Mouse (Mus musculus) telencephalon, adult 2 months (tissue): ENCODE measurements around the gene Pigu.

Experiments used
- DNase-seq: peaks from one replicate; pipeline ENCODE4 v3.0.0-alpha.2; 2011; ENCODE audit warnings: low read depth, low spot score

The Pigu gene

DNA sequence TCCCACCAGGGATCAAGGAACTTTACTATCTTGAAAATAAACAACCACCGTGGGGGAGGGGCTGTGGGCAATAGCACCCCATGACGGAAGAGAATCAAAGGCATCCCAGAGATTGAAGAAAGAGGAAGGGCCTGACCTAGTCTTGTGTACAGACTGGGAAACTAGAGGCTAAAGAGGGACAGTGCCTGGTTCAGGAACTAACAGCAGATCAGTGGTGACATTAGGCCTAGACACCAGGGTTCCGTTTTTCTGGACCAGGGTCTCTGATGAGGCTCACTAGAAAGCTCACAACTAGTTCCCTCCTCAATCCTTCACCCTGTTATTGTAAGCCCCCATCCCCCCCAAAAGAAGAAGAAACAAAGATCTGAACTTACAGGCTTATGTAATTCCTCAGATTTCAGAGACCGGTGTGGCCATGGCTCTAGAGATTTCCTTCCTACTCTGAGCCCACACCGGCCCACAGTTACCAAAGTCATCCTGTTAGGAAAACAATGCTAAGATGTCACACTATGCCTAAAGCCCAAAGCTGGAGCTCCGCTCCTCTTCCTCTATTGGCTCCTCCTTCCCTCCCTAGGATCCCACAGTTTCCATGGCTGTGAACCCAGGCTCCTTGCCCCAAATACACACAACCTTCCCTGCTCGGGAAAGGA is 10.5 kb upstream of the Pigu start:
- DNase-seq = no peak

- DNase-seq = peak; percentile 44
Measured at GRCm38 (mm10) chr2:155357686-155358399, 613 bp upstream of the Pigu start.

GRCm38 (mm10) chr2:155354402-155354801 is 2.8 kb downstream of the Pigu start:
- DNase-seq = no peak

- no peak for DNase-seq
Measured at GRCm38 (mm10) chr2:155346670-155347069, 10.6 kb downstream of the Pigu start.

GRCm38 (mm10) chr2:155340166-155340565 is 17.1 kb downstream of the Pigu start:
- DNase-seq = no peak

- no peak for DNase-seq
Measured at GRCm38 (mm10) chr2:155336254-155336653, 21.0 kb downstream of the Pigu start.

GRCm38 (mm10) chr2:155335231-155335630 is 22.0 kb downstream of the Pigu start:
- DNase-seq = no peak

DNA sequence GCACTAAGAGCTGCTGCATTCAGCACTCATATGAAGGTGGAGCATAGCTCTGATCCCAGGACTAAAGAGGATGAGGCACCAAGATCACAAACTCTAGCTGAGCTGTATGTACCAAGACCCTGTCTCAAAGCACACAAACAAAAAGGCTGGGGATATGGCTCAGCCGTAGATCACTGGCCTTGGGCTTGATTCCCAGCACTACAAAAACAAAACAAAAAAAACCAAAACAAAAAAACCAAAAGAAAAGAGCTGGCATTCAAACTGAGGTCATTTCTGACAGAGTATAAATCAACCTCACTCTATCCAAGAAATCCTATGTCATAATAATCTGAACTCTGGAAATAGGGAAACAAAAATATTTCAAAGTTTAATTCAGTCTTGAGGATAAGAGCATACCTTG is 23.8 kb downstream of the Pigu start:
- DNase-seq = no peak

- no peak for DNase-seq
Measured at GRCm38 (mm10) chr2:155331351-155331750, 25.9 kb downstream of the Pigu start.

DNA sequence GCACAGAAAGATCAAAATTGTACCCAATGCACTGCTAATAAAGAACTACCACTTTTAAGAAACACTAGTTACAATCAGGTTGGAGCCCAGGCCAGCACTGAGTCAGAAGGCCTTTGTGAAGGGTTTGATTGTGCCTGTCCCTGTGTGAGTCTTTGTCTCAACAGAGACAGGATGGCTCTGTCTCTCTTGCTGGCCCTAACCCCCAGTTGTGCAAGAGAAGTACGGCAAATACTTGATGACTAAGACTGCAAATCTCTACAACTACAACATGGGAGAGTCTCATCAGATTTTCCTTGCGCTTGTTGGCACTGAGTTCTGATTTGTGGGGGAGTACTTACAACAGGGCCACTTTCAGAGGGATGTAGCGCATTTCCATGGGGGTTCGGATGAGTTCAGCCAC is 26.4 kb downstream of the Pigu start:
- peak; percentile 35 for DNase-seq

GRCm38 (mm10) chr2:155329707-155330106 is 27.5 kb downstream of the Pigu start:
- no peak for DNase-seq

DNA sequence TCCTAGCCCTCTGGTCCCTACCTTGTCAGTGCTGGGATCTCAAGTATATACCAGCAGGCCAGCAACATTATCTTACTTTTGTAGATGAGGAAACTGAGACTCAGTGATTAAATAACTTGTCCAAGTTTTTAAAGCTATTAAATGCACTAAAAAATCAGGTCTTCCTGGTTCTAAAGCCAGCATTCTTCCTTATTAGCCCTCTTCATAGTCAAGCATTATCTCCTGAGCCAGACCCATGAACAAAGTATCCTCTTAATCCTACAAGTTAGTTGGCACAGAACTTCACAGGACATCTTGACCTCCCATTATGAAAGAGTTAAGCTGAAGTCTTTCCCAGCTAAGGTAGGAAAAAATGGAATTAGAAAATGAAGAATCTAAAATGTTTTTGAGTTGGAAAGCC is 28.3 kb downstream of the Pigu start:
- no peak for DNase-seq

DNA sequence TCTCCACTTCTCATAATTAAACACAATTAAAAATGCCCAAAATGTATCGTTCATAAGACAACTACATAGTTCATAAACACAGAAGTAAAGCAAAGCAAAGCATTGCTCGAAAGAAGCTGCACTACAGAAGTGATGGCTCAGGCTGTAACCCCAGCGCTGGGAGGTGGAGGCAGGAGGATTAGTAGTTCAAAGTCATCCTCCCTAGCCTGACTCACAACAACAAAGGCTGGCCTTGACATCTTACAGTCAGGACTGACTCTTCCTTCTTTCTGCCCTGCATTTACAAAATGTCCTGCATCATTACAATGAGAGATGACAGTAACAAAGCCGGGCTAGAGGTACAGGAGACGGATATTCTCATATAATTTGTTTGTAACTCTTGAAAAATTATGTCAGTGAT is 29.3 kb downstream of the Pigu start:
- DNase-seq = no peak

DNA sequence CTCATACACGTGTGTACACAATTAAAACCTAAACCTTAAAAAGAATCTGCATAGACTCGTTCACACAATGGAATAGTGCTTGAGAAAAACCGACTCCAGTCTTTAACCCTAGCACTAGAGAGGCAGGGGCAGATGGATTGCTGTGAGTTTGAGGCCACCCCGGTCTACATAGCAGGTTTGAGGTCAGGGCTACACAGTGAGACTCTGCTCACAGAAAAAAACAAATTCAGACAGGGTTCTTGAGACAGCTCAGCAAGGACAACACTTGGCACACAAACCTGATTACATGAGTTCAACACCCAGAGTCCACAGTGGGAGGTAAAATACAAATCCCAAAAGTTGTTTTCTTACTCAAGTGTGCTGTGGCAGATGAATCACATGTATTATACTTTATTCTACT is 31.2 kb downstream of the Pigu start:
- DNase-seq = no peak

DNA sequence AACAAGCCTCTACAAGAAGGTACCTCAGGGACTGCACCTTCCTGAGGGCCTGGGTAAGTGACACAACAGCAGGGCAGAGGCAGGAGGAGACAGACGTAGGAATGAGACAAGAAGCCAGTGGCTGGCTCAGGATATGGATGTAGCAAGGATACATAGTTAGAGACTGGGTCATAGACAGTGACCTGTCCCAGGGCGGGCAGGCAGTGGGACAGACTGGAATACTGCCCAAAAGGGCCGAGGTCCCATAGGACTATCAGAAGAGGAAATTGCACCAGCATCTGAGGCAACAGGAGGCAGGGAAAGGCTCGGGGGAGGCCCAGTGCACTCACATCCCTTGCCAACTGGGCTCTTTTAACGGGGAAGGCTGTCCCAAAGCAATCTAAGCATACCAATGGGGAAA is 36.6 kb downstream of the Pigu start:
- DNase-seq = no peak

DNA sequence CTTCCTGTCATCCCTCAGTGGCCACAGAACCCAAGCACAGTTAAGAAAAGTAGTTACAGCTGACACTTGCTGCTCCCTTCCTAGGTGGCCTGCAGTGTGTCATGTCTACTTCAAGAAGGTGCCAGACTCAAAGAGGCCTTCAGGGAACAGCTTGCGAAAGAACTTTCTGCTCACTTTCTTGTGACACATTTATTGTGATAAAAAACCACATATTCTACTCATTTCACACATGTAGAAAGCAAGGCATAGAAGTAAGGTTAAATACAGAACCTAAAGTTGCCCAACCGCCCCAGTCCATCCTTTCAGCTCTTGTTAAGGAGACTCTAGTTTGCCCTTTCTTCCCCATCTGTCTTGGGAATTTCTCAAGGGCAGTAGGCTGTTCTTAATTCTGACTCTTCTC is 38.6 kb downstream of the Pigu start:
- no peak for DNase-seq

DNA sequence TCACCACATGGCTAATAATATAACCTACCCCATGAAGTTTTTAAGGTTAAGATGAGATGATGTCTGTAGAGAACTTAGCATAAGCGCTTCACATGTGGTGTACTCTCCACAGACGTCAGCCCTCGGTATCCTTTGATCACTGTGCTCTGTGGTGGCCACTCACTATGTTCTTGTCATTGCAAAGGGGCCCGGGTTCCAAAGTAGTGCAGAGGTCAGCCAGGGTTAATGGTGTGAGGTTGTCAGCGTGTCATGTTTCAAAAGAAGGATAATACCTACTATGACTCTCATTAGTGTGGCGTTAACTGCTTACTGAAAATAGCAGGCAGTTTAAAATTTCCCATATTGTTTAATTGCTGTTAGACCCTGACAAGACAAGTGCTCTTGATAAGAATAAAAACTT is 43.6 kb downstream of the Pigu start:
- DNase-seq = no peak

- DNase-seq = peak; percentile 10
Measured at GRCm38 (mm10) chr2:155308936-155309592, 48.2 kb downstream of the Pigu start.

DNA sequence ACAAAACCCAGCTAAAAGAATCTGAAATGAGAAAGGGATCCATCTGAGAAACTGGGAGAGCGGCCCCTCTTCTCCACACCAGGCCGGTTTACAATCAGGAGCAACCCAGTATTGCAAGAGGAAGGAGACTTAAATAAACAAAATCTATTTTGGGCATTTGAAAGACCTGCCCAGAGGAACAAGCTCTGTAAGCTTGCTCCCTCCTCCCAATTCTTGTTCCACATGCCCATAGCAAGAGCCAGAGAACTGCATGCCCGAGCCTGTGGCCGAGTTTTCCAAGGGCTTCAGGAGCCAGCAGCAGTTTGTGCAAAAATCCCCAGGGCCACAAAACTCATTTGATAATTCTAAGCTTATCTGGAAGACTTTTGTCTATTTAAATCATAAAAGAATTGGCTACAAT is 57.7 kb downstream of the Pigu start:
- DNase-seq = no peak

DNA sequence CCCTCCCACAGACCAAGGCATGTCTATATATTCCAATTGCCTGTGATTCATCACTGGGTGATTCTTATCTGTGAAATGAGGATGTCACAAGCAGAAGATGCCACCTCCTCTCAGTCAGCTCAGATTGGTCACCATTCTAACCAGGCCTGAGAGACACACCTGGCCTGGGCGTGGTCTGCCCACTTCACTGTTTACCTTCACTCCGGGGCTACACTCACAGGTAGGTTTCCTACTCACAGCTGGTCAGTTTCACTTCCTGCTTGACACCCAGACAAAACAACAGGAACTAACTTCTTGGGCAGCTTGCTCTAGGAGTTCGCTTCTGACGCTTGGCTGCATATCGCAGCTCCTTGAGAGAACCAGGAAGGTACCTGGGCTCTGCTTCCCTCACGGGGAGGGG is 61.8 kb downstream of the Pigu start:
- no peak for DNase-seq

- no peak for DNase-seq
Measured at GRCm38 (mm10) chr2:155293946-155294345, 63.3 kb downstream of the Pigu start.

DNA sequence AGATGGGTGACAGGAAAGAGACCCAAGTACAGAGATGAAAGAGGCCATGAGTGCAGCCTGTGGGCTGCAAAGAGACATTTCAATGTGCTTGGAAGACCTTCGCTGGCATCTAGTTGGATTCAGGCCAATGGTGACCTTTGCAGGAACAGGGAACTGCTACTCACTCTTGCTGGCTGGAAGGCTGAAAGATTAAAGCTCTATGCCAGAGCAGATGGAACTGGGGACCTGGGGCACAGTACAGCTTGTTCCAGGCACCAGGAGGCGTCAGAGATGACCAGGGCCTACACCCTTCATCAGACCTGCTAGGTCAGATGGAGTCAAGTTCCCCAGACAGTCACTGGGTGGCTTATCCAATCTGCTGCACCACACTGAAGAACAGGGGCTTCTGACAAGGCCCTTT is 63.8 kb downstream of the Pigu start:
- no peak for DNase-seq

DNA sequence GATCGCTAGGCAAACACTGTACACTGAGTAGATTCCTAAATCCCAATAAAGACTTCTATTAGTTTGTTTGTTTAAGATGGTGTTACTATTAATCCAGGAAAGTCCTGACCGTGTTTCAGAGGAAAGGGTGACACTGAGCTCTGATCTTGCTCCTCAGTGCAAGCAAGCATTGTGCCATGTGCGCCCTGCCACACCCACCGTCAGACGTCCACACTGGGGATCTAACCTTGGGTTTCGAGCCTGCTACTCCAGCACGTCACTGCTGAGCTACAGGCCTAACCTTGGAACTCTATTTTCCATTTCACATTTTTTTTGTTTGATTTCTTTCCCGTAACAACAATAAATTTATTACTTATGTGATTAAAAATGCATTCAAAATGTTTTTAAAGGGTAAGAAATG is 67.2 kb downstream of the Pigu start:
- no peak for DNase-seq
